In genomic region chr10:89435920-89436319, GRCm38 (mm10) we compare ENCODE assay signal across 14 mouse cellular contexts. TPM values are rescaled to one million over a fixed set of nuclear protein-coding genes. Genes with fewer than 3 reads are reported as not detected.
A peak's percentile ranks its signal among the peaks of the same experiment; 100 is the strongest.
DNase-seq lines count a peak whose midpoint lies in the region; ATAC-seq and TF ChIP-seq lines count a peak whose summit lies in the region.
"Had no signal": no experiment of that assay in that cellular context is flagged by ENCODE, and none has a peak within 500 bp of the region (broad histone marks: within the 10 kb centered on the region; RNA-seq: fewer than 3 reads in every experiment).

No protein-coding gene starts in this region.

- no peak overlapping the region for H3K4me2 ChIP-seq in hindbrain, embryonic 13.5 days
- no peak overlapping the region for H3K4me2 ChIP-seq in hindbrain, embryonic 12.5 days (replicated peaks)
- peak overlapping the region; percentile 5; the same call in 1 of the 2 replicates for H3K4me2 ChIP-seq in hindbrain, postnatal 0 days (ENCODE audit: low read depth, low read length)
- H3K4me2 ChIP-seq: embryonic facial prominence, embryonic 12.5 days had no signal

- H3K36me3 ChIP-seq in hindbrain, embryonic 13.5 days, result no peaks in the 10 kb centered on the region
- H3K36me3 ChIP-seq in hindbrain, embryonic 12.5 days, result no peaks in the 10 kb centered on the region
- H3K36me3 ChIP-seq in hindbrain, postnatal 0 days (ENCODE audit: insufficient read depth, low read length), result no peaks in the 10 kb centered on the region

- peak; percentile 30 for DNase-seq in right cerebral cortex, postnatal 4 days
- no peak for DNase-seq in right cerebral cortex, postnatal 36 days (ENCODE audit: low spot score in 2 of 2)
- no peak for DNase-seq in hindbrain, postnatal 0 days (ENCODE audit: low spot score)
- DNase-seq in yolk sac, embryonic 10.5 days (ENCODE audit: low spot score), result peak; percentile 15
- no peak for DNase-seq in testis, postnatal 14 days (ENCODE audit: low spot score)
- DNase-seq: gastrocnemius, postnatal 25 days; kidney, postnatal 10 days; thymus, postnatal 36 days had no signal

- H3K9me3 ChIP-seq in hindbrain, embryonic 13.5 days, result no peaks in the 10 kb centered on the region
- no peaks in the 10 kb centered on the region for H3K9me3 ChIP-seq in hindbrain, embryonic 12.5 days (replicated peaks)
- no peaks in the 10 kb centered on the region for H3K9me3 ChIP-seq in hindbrain, postnatal 0 days (ENCODE audit: low read length)
- H3K9me3 ChIP-seq: embryonic facial prominence, embryonic 12.5 days had no signal

- 61% methylated on average over 9 of the region's 9 CpGs for WGBS in hindbrain, embryonic 13.5 days
- WGBS in hindbrain, embryonic 12.5 days, result 71% methylated on average over 9 of the region's 9 CpGs
- 35% methylated on average over 9 of the region's 9 CpGs for WGBS in hindbrain, postnatal 0 days

- no peak overlapping the region for H3K27ac ChIP-seq in hindbrain, embryonic 13.5 days
- H3K27ac ChIP-seq in hindbrain, embryonic 12.5 days, result no peak overlapping the region
- no peak overlapping the region for H3K27ac ChIP-seq in hindbrain, postnatal 0 days
- H3K27ac ChIP-seq: embryonic facial prominence, embryonic 12.5 days; liver, embryonic 14.5 days had no signal

- H3K9ac ChIP-seq in hindbrain, embryonic 13.5 days, result no peak overlapping the region
- H3K9ac ChIP-seq in hindbrain, embryonic 12.5 days, result no peak overlapping the region
- H3K9ac ChIP-seq in hindbrain, postnatal 0 days (replicated peaks; ENCODE audit: low read length), result no peak overlapping the region
- H3K9ac ChIP-seq: embryonic facial prominence, embryonic 12.5 days; liver, embryonic 14.5 days had no signal

- peaks cover 82% of the 10 kb centered on the region for H3K27me3 ChIP-seq in hindbrain, embryonic 13.5 days
- peaks cover 53% of the 10 kb centered on the region for H3K27me3 ChIP-seq in hindbrain, embryonic 12.5 days
- H3K27me3 ChIP-seq in hindbrain, postnatal 0 days (ENCODE audit: insufficient read depth, low read length), result no peaks in the 10 kb centered on the region
- H3K27me3 ChIP-seq: CH12.LX; embryonic facial prominence, embryonic 12.5 days had no signal

- H3K4me1 ChIP-seq in hindbrain, embryonic 13.5 days (replicated peaks), result peaks cover 15% of the 10 kb centered on the region
- H3K4me1 ChIP-seq in hindbrain, embryonic 12.5 days, result peaks cover 11% of the 10 kb centered on the region
- H3K4me1 ChIP-seq in hindbrain, postnatal 0 days (ENCODE audit: insufficient read depth, low read length), result no peaks in the 10 kb centered on the region

- H3K4me3 ChIP-seq in hindbrain, embryonic 13.5 days, result no peak overlapping the region
- no peak overlapping the region for H3K4me3 ChIP-seq in hindbrain, embryonic 12.5 days
- H3K4me3 ChIP-seq in hindbrain, postnatal 0 days (ENCODE audit: low read length), result no peak overlapping the region
- H3K4me3 ChIP-seq: embryonic facial prominence, embryonic 12.5 days had no signal

- no peak for TF ChIP-seq CTCF in hindbrain, postnatal 0 days (IDR thresholded peaks at IDR 0.05; ENCODE audit: low read depth)

- ATAC-seq in hindbrain, embryonic 13.5 days (ENCODE audit: low FRiP score), result peak; percentile 36; the same call in 1 of the 2 replicates
- ATAC-seq in hindbrain, embryonic 12.5 days (ENCODE audit: low FRiP score), result no peak
- ATAC-seq in hindbrain, postnatal 0 days, result peak; percentile 60; the same call in 1 of the 2 replicates
- no peak for ATAC-seq in CD4-positive, CD25-positive, alpha-beta regulatory T cell, adult 4 months

RNA-seq across cellular contexts. Expression of gene Gas2l3, which starts 7.8 kb away (rescaled TPM):
- 7.1 and 7.8 TPM in 2 replicates for polyA plus RNA-seq in hindbrain, embryonic 13.5 days (2015; fragmentation: Nextera tagmentation; extraction: Ambion mirVana)
- polyA plus RNA-seq in hindbrain, embryonic 12.5 days (2016; fragmentation: Nextera tagmentation; extraction: Ambion mirVana), result 9.6 and 10.8 TPM in 2 replicates
- 11.7 and 17.8 TPM in 2 replicates for total RNA-seq in hindbrain, postnatal 0 days (2014; rRNA removed)
- polyA plus RNA-seq in hindbrain, postnatal 0 days (2015; fragmentation: Nextera tagmentation; extraction: Ambion mirVana), result 5.5 and 6.6 TPM in 2 replicates
- polyA plus RNA-seq in CD4-positive, CD25-positive, alpha-beta regulatory T cell, adult 4 months (2017; shearing (Covaris generic)), result 1 to 10 TPM; 1.5 to 3.3 TPM

Comparison
In these comparisons a context has a peak if more than half of its experiments do, and no peak if none do; other contexts are left out.
1. ATAC-seq: peak in hindbrain, embryonic 13.5 days (single experiment) and hindbrain, postnatal 0 days (single experiment); none in hindbrain, embryonic 12.5 days (single experiment) and CD4-positive, CD25-positive, alpha-beta regulatory T cell, adult 4 months (single experiment).
2. DNase-seq: peak in right cerebral cortex, postnatal 4 days (single experiment) and yolk sac, embryonic 10.5 days (single experiment); none in right cerebral cortex, postnatal 36 days (0 of 2), hindbrain, postnatal 0 days (single experiment) and testis, postnatal 14 days (single experiment).